Mouse (Mus musculus) limb, embryonic 14.5 days (tissue): ENCODE data around the gene Igfbp5. TPM values are rescaled to one million over a fixed set of nuclear protein-coding genes. Genes with fewer than 3 reads are reported as not detected.

ENCODE experiments used
- ATAC-seq: fragments of 200-750 bp; cut with Nextera tagmentation; 2 replicates; pipeline ENCODE4 v1.8.0; 2017; ENCODE audit warnings: low read depth, moderate number of reproducible peaks, moderate TSS enrichment; ENCODE audit not compliant: low FRiP score
- DNase-seq: peaks from one replicate; pipeline ENCODE4 v3.0.0-alpha.2; 2015; ENCODE audit warnings: low spot score
- H3K27ac ChIP-seq: fragments of 300-500 bp; sonication (generic); replicated peaks from 2 replicates; pipeline ENCODE4 v1.5.1; 2014; ENCODE audit warnings: low read depth, mild to moderate bottlenecking, low read length, moderate library complexity, mixed read lengths
- H3K27me3 ChIP-seq: fragments of 300-500 bp; sonication (generic); 2 replicates; pipeline ENCODE4 v1.6.1; 2014; ENCODE audit warnings: low read length, mixed read lengths; ENCODE audit not compliant: control insufficient read depth, insufficient read depth
- H3K36me3 ChIP-seq: fragments of 300-500 bp; sonication (generic); 2 replicates; pipeline ENCODE4 v1.6.1; 2014; ENCODE audit warnings: mild to moderate bottlenecking, low read length, moderate library complexity, mixed read lengths; ENCODE audit not compliant: control insufficient read depth, insufficient read depth
- H3K4me1 ChIP-seq: fragments of 300-500 bp; sonication (generic); 2 replicates; pipeline ENCODE4 v1.6.1; 2014; ENCODE audit warnings: antibody characterized with exemption, low read length, mixed read lengths; ENCODE audit not compliant: control insufficient read depth, insufficient read depth
- H3K4me2 ChIP-seq: fragments of 300-500 bp; sonication (generic); replicated peaks from 2 replicates; pipeline ENCODE4 v1.6.1; 2014; ENCODE audit warnings: low read depth, mild to moderate bottlenecking, low read length, moderate library complexity; ENCODE audit not compliant: severe bottlenecking
- H3K4me3 ChIP-seq: fragments of 300-500 bp; sonication (generic); replicated peaks from 2 replicates; pipeline ENCODE4 v1.5.1; 2014; ENCODE audit warnings: low read length
- H3K9ac ChIP-seq: fragments of 300-500 bp; sonication (generic); 2 replicates; pipeline ENCODE4 v1.6.1; 2014; ENCODE audit warnings: mild to moderate bottlenecking, low read depth, low read length, moderate library complexity; ENCODE audit not compliant: severe bottlenecking
- H3K9me3 ChIP-seq: fragments of 300-500 bp; sonication (generic); 2 replicates; pipeline ENCODE4 v1.6.1; 2016; ENCODE audit warnings: low read length; ENCODE audit not compliant: control insufficient read depth
- POLR2A ChIP-seq: fragments of 200-500 bp; IDR thresholded peaks from 2 replicates; pipeline ENCODE4 v1.8.0; 2012; ENCODE audit warnings: inconsistent platforms, mild to moderate bottlenecking, moderate library complexity, borderline replicate concordance; ENCODE audit not compliant: insufficient read depth, insufficient read length; ENCODE audit errors: extremely low read depth
- WGBS: fragments of 180-500 bp; shearing (Covaris S2); extraction: QIAGEN DNeasy Blood & Tissue Kit; methylation state at CpG from one replicate; pipeline ENCODE4 v1.1.7; 2014; 5-methylcytosine and 5-hydroxymethylcytosine counted together
- polyA plus RNA-seq, 2 experiments: library from polyadenylated mRNA; depleted of rRNA in 1 of 2; stranded (reverse) in 1 of 2; unstranded in 1 of 2; fragments of >200 nt; fragmentation: Nextera tagmentation in 1 of 2; extraction: Ambion mirVana in 1 of 2; gene quantifications; 2 replicates each; pipeline versions ENCODE4 v1.2.1 to v1.2.3; 2012 to 2014

The Igfbp5 gene
- polyA plus RNA-seq, 2 experiments, result 114 to 333 TPM

DNA sequence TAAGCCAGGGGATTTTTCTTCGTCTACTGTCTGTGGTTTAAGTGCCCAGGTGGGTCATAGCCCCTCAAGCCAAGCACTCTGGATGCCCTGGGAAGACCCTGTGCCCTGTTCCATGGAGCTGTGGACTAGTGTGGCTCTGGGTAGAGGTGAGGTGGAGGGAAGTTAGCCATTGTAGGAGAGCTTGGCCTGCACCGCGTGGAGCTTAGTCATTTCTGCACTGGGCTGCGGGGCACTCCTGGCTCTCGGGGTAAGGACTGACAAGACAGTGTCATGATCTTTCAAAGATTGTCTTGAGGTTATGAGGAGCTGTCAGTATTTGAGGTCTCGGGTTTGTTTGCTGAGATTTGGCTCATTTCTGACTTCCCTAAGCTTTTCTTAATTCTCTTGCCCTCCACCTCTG, 30.0 kb downstream of the Igfbp5 start:
- TF ChIP-seq POLR2A, result no peak
- H3K27me3 ChIP-seq, result no peaks in the 10 kb centered on the region
- H3K9ac ChIP-seq, result no peak overlapping the region
- DNase-seq (no peak), ATAC-seq (no peak)
- H3K4me2 ChIP-seq, result no peak overlapping the region
- peaks cover 24% of the 10 kb centered on the region for H3K36me3 ChIP-seq
- WGBS, result 96% methylated on average over 6 of the region's 6 CpGs
- no peaks in the 10 kb centered on the region for H3K4me1 ChIP-seq
- no peaks in the 10 kb centered on the region for H3K9me3 ChIP-seq
- no peak overlapping the region for H3K4me3 ChIP-seq
- no peak overlapping the region for H3K27ac ChIP-seq

DNA sequence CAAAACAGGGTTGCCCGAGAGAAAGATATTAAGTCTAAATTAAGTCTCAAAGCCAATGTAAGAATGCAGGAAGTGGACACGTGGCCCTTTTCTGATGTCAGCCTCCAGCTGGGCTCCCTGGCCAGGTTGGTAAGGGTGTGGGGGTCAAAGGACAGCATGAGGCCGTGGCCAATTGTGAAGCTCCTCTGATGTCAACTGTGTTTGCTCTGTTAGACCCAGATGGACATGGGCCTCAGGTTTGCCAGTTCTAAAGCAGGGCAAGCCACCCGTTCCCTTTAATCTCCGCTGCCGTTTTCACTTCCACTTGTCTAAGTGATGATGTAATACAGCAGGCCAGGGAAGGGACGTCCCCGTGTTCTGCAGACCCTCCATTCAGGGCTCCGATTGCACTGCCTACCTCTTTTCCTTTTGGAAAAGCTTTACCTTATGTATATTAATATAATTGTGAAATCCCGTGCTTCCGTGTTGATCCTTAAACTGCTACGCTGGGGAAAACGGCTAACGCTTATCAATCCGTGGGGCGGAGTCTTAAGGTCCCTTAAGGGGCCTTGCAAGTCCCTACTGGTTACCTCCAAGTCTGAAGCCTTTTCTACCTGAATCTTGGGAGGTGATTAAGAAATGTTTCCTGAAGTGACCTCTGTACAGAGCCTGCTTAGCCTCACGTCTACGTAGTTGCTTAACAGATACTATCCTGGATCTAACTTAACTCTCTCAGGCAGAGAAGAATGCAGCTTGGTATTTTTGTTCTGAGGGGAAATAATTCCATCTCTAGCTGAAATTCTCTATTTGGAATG, 31.8 kb downstream of the Igfbp5 start:
- no peak for TF ChIP-seq POLR2A
- 82% methylated on average over 18 of the region's 18 CpGs for WGBS
- Histone ChIP-seq H3K4me1 (no peaks in the 10 kb centered on the region), H3K4me3 (no peak overlapping the region), H3K36me3 (peaks cover 12% of the 10 kb centered on the region), H3K27ac (no peak overlapping the region), H3K4me2 (no peak overlapping the region), H3K27me3 (no peaks in the 10 kb centered on the region), H3K9me3 (no peaks in the 10 kb centered on the region), H3K9ac (no peak overlapping the region)
- no peak for ATAC-seq
- DNase-seq, result no peak

DNA sequence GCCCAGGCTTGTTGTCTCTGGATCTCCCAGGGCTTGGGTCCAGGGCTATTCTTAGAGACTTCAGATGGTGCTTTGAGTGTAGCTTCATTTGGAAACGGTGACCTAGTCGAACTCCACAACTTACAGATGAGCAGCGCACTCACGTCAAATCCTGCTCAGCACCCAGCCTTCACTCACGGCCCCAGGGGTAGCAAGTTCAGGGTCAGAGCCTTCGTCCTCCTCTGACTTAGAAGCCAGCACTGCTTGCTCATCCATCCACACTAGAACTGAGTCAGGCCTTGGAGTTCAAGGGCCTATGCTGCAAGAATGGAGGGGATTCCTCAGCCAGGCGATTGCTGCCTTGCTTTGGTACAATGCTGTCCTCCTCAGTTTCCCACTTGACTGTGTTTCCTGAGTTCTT, 34.9 kb downstream of the Igfbp5 start:
- DNase-seq (no peak), ATAC-seq (no peak)
- Histone ChIP-seq H3K9me3 (no peaks in the 10 kb centered on the region), H3K27ac (no peak overlapping the region), H3K36me3 (peaks cover 22% of the 10 kb centered on the region), H3K9ac (no peak overlapping the region), H3K27me3 (no peaks in the 10 kb centered on the region), H3K4me2 (no peak overlapping the region), H3K4me3 (no peak overlapping the region), H3K4me1 (no peaks in the 10 kb centered on the region)
- WGBS, result 89% methylated on average over 7 of the region's 7 CpGs
- TF ChIP-seq POLR2A, result no peak

DNA sequence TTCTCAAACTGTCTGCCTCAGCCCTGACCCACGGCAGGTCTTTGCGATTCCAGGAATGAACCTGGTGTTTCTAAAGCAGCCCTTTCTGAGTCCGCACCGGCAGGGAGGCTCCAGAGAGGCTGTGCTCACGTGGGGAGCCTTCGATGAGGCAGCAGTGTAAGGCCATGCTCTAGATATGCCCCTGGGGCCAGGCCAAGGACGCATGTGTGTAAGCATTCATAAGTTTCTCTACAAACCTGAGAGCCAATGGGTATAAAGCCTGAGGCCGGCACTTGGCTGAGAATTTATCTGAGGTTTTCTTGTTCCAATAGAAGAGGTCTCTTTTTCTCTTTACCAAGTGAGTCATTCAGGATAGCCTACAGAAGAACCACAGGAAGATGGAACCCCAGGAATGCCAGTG, 35.3 kb downstream of the Igfbp5 start:
- H3K4me3 ChIP-seq, result no peak overlapping the region
- H3K36me3 ChIP-seq, result peaks cover 20% of the 10 kb centered on the region
- no peak for DNase-seq
- H3K4me2 ChIP-seq, result no peak overlapping the region
- H3K9ac ChIP-seq, result no peak overlapping the region
- TF ChIP-seq POLR2A, result no peak
- H3K27ac ChIP-seq, result no peak overlapping the region
- 75% methylated on average over 8 of the region's 8 CpGs for WGBS
- no peaks in the 10 kb centered on the region for H3K9me3 ChIP-seq
- no peaks in the 10 kb centered on the region for H3K4me1 ChIP-seq
- ATAC-seq, result no peak
- no peaks in the 10 kb centered on the region for H3K27me3 ChIP-seq

DNA sequence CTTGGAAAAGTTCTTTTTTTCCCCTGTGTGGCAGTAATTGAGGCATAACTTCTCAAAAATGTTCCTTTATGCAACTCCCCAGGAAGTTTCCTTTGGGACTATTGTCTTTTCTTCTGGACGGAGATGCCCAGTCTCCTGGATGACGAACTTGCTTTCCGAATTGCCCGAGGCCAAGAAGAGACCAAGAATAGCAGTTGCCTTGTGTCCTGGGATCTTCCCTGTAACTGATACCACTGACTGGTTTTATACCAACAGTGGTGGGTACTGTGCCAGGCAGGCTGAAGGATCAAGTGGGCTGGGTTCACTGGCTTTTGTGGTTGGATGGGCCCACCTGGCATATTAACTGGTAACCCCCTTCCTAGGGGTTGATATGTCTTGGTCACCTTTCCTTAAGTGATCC, 41.1 kb downstream of the Igfbp5 start:
- DNase-seq (no peak), ATAC-seq (no peak)
- Histone ChIP-seq H3K4me1 (peaks cover 6% of the 10 kb centered on the region), H3K4me3 (no peak overlapping the region), H3K27me3 (no peaks in the 10 kb centered on the region), H3K4me2 (no peak overlapping the region), H3K9me3 (no peaks in the 10 kb centered on the region), H3K36me3 (peaks cover 26% of the 10 kb centered on the region), H3K27ac (no peak overlapping the region), H3K9ac (no peak overlapping the region)
- WGBS, result 87% methylated on average over 4 of the region's 4 CpGs
- no peak for TF ChIP-seq POLR2A
